Mouse (Mus musculus): ENCODE measurements around the gene Ddah1. TPM values are rescaled to one million over a fixed set of nuclear protein-coding genes. Genes with fewer than 3 reads are reported as not detected.

Gene Ddah1
- polyA plus RNA-seq, 1 experiment from 2014 or later = 24.7 TPM

- H3K27me3 ChIP-seq (ENCODE audit: insufficient read depth, poor library complexity, severe bottlenecking) = no peaks in the 10 kb centered on the region
- H3K9me3 ChIP-seq = no peaks in the 10 kb centered on the region
- H3K4me3 ChIP-seq = no peak overlapping the region
- no peaks in the 10 kb centered on the region for H3K4me1 ChIP-seq (replicated peaks)
- WGBS = 70% methylated on average over 1 of the region's 1 CpGs
- no peaks in the 10 kb centered on the region for H3K36me3 ChIP-seq
- H3K27ac ChIP-seq = no peak overlapping the region
- no peak for DNase-seq (ENCODE audit: low spot score)
These were observed 9.8 kb upstream of the Ddah1 start for GRCm38 (mm10) chr3:145748626-145749025.

GRCm38 (mm10) chr3:145756457-145756856 lies 2.0 kb upstream of the Ddah1 start:
- H3K9me3 ChIP-seq = no peaks in the 10 kb centered on the region
- peaks cover 45% of the 10 kb centered on the region for H3K27me3 ChIP-seq (ENCODE audit: insufficient read depth, poor library complexity, severe bottlenecking)
- no peak overlapping the region for H3K27ac ChIP-seq

GRCm38 (mm10) chr3:145757177-145757576 lies 1.3 kb upstream of the Ddah1 start:
- Histone ChIP-seq H3K9me3 (no peaks in the 10 kb centered on the region), H3K4me1 (replicated peaks) (peaks cover 30% of the 10 kb centered on the region), H3K27ac (no peak overlapping the region), H3K27me3 (ENCODE audit: insufficient read depth, poor library complexity, severe bottlenecking) (peaks cover 50% of the 10 kb centered on the region), H3K36me3 (no peaks in the 10 kb centered on the region), H3K4me3 (no peak overlapping the region)
- 67% methylated on average over 8 of the region's 8 CpGs for WGBS
- DNase-seq (ENCODE audit: low spot score) = no peak

More at GRCm38 (mm10) chr3:145756457-145756856, 2.0 kb upstream of the Ddah1 start:
- no peaks in the 10 kb centered on the region for H3K36me3 ChIP-seq
- H3K4me3 ChIP-seq = no peak overlapping the region
- peaks cover 30% of the 10 kb centered on the region for H3K4me1 ChIP-seq (replicated peaks)
- WGBS = 78% methylated on average over 8 of the region's 8 CpGs
- no peak for DNase-seq (ENCODE audit: low spot score)

- Histone ChIP-seq H3K36me3 (no peaks in the 10 kb centered on the region), H3K4me1 (replicated peaks) (peaks cover 30% of the 10 kb centered on the region), H3K27ac (no peak overlapping the region), H3K9me3 (no peaks in the 10 kb centered on the region), H3K27me3 (ENCODE audit: insufficient read depth, poor library complexity, severe bottlenecking) (peaks cover 50% of the 10 kb centered on the region), H3K4me3 (peak overlapping the region; percentile 77; the same call in 1 of the 2 replicates)
- 49% methylated on average over 4 of the region's 4 CpGs for WGBS
- no peak for DNase-seq (ENCODE audit: low spot score)
These were observed 631 bp upstream of the Ddah1 start for GRCm38 (mm10) chr3:145757844-145758243.

GRCm38 (mm10) chr3:145759379-145760209 lies 1.1 kb downstream of the Ddah1 start:
- Histone ChIP-seq H3K4me3 (peak overlapping the region; percentile 77), H3K27me3 (ENCODE audit: insufficient read depth, poor library complexity, severe bottlenecking) (peaks cover 50% of the 10 kb centered on the region), H3K36me3 (no peaks in the 10 kb centered on the region), H3K9me3 (no peaks in the 10 kb centered on the region), H3K4me1 (replicated peaks) (peaks cover 30% of the 10 kb centered on the region), H3K27ac (peak overlapping the region; percentile 95)
- 9% methylated on average over 14 of the region's 14 CpGs for WGBS
- peak; percentile 60 for DNase-seq (ENCODE audit: low spot score)

- Histone ChIP-seq H3K9me3 (no peaks in the 10 kb centered on the region), H3K27me3 (ENCODE audit: insufficient read depth, poor library complexity, severe bottlenecking) (peaks cover 50% of the 10 kb centered on the region), H3K27ac (no peak overlapping the region), H3K4me1 (replicated peaks) (peaks cover 33% of the 10 kb centered on the region), H3K36me3 (no peaks in the 10 kb centered on the region), H3K4me3 (no peak overlapping the region)
- DNase-seq (ENCODE audit: low spot score) = no peak
- WGBS = 87% methylated on average over 3 of the region's 3 CpGs
These were observed 2.1 kb downstream of the Ddah1 start for GRCm38 (mm10) chr3:145760547-145760946.

- Histone ChIP-seq H3K4me1 (replicated peaks) (peaks cover 34% of the 10 kb centered on the region), H3K36me3 (no peaks in the 10 kb centered on the region), H3K27me3 (ENCODE audit: insufficient read depth, poor library complexity, severe bottlenecking) (peaks cover 46% of the 10 kb centered on the region), H3K4me3 (no peak overlapping the region), H3K9me3 (no peaks in the 10 kb centered on the region), H3K27ac (no peak overlapping the region)
- no peak for DNase-seq (ENCODE audit: low spot score)
- WGBS = 85% methylated on average over 3 of the region's 3 CpGs
These were observed 3.2 kb downstream of the Ddah1 start for GRCm38 (mm10) chr3:145761501-145762170.

- 90% methylated on average over 4 of the region's 4 CpGs for WGBS
These were observed 4.6 kb downstream of the Ddah1 start for GRCm38 (mm10) chr3:145762957-145763641.

GRCm38 (mm10) chr3:145763642-145763972 lies 5.1 kb downstream of the Ddah1 start:
- Histone ChIP-seq H3K4me1 (replicated peaks) (peaks cover 21% of the 10 kb centered on the region), H3K27ac (no peak overlapping the region), H3K36me3 (no peaks in the 10 kb centered on the region), H3K4me3 (no peak overlapping the region), H3K27me3 (ENCODE audit: insufficient read depth, poor library complexity, severe bottlenecking) (peaks cover 28% of the 10 kb centered on the region), H3K9me3 (no peaks in the 10 kb centered on the region)
- WGBS = 95% methylated on average over 3 of the region's 3 CpGs
- DNase-seq (ENCODE audit: low spot score) = no peak

More at GRCm38 (mm10) chr3:145762957-145763641, 4.6 kb downstream of the Ddah1 start:
- Histone ChIP-seq H3K4me1 (replicated peaks) (peaks cover 26% of the 10 kb centered on the region), H3K4me3 (no peak overlapping the region), H3K9me3 (no peaks in the 10 kb centered on the region), H3K27me3 (ENCODE audit: insufficient read depth, poor library complexity, severe bottlenecking) (peaks cover 31% of the 10 kb centered on the region), H3K36me3 (no peaks in the 10 kb centered on the region), H3K27ac (no peak overlapping the region)
- no peak for DNase-seq (ENCODE audit: low spot score)

- Histone ChIP-seq H3K9me3 (no peaks in the 10 kb centered on the region), H3K36me3 (no peaks in the 10 kb centered on the region), H3K27me3 (ENCODE audit: insufficient read depth, poor library complexity, severe bottlenecking) (peaks cover 25% of the 10 kb centered on the region), H3K4me3 (no peak overlapping the region), H3K27ac (no peak overlapping the region), H3K4me1 (replicated peaks) (peaks cover 13% of the 10 kb centered on the region)
- WGBS = 89% methylated on average over 2 of the region's 2 CpGs
- DNase-seq (ENCODE audit: low spot score) = no peak
These were observed 5.9 kb downstream of the Ddah1 start for GRCm38 (mm10) chr3:145764416-145764815.

GRCm38 (mm10) chr3:145768439-145768838 lies 10.0 kb downstream of the Ddah1 start:
- 91% methylated on average over 4 of the region's 4 CpGs for WGBS

GRCm38 (mm10) chr3:145773384-145773783 lies 14.9 kb downstream of the Ddah1 start:
- no peak for DNase-seq (ENCODE audit: low spot score)
- Histone ChIP-seq H3K4me3 (no peak overlapping the region), H3K4me1 (replicated peaks) (peaks cover 27% of the 10 kb centered on the region), H3K36me3 (no peaks in the 10 kb centered on the region), H3K27me3 (ENCODE audit: insufficient read depth, poor library complexity, severe bottlenecking) (no peaks in the 10 kb centered on the region), H3K9me3 (no peaks in the 10 kb centered on the region), H3K27ac (no peak overlapping the region)
- WGBS = 93% methylated on average over 9 of the region's 9 CpGs

More at GRCm38 (mm10) chr3:145768439-145768838, 10.0 kb downstream of the Ddah1 start:
- Histone ChIP-seq H3K27me3 (ENCODE audit: insufficient read depth, poor library complexity, severe bottlenecking) (no peaks in the 10 kb centered on the region; the same call in 1 of the 2 replicates), H3K9me3 (no peaks in the 10 kb centered on the region), H3K4me3 (no peak overlapping the region), H3K36me3 (no peaks in the 10 kb centered on the region), H3K27ac (no peak overlapping the region), H3K4me1 (replicated peaks) (peaks cover 8% of the 10 kb centered on the region; the same call in 1 of the 2 replicates)
- no peak for DNase-seq (ENCODE audit: low spot score)

GRCm38 (mm10) chr3:145774336-145774735 lies 15.9 kb downstream of the Ddah1 start:
- H3K4me3 ChIP-seq = no peak overlapping the region
- H3K4me1 ChIP-seq (replicated peaks) = peaks cover 34% of the 10 kb centered on the region
- no peak overlapping the region for H3K27ac ChIP-seq
- no peaks in the 10 kb centered on the region for H3K27me3 ChIP-seq (ENCODE audit: insufficient read depth, poor library complexity, severe bottlenecking)
- DNase-seq (ENCODE audit: low spot score) = no peak
- no peaks in the 10 kb centered on the region for H3K9me3 ChIP-seq
- whole genome bisulfite sequencing = 96% methylated on average over 7 of the region's 7 CpGs
- H3K36me3 ChIP-seq = no peaks in the 10 kb centered on the region
